Mouse (Mus musculus) MEL (cell line): Measurements from ENCODE around the gene Lgr6. TPM values are rescaled to one million over a fixed set of nuclear protein-coding genes. Genes with fewer than 3 reads are reported as not detected.

Experiments
- DNase-seq: peaks from one replicate; pipeline ENCODE4 v3.0.0; 2011; ENCODE audit warnings: low read depth, low spot score
- H3K27ac ChIP-seq: 2 replicates; pipeline ENCODE4 v1.5.1; 2012; ENCODE audit warnings: low read depth, mild to moderate bottlenecking, control low read depth, low read length, moderate library complexity; ENCODE audit not compliant: control insufficient read depth
- H3K27me3 ChIP-seq, 2 experiments: fragments of 150-350 bp in 1 of 2; sonication (generic) in 1 of 2; 2 replicates each; pipeline ENCODE4 v1.6.1; 2012; ENCODE audit warnings: low read length in 2 of 2, mild to moderate bottlenecking in 2 of 2, improper control_type of control experiment in 1 of 2, moderate library complexity in 1 of 2; ENCODE audit not compliant: insufficient read depth in 2 of 2, control insufficient read depth in 1 of 2
- H3K36me3 ChIP-seq, 2 experiments: 2 replicates each; pipeline ENCODE4 v1.6.1; 2012 to 2014; ENCODE audit warnings: low read length in 2 of 2, improper control_type of control experiment in 1 of 2, inconsistent platforms in 1 of 2, mild to moderate bottlenecking in 1 of 2; ENCODE audit not compliant: insufficient read depth in 2 of 2, control insufficient read depth in 1 of 2
- H3K4me1 ChIP-seq, 2 experiments: fragments of 150-350 bp in 1 of 2; sonication (generic) in 1 of 2; 2 replicates each; pipeline ENCODE4 v1.6.1; 2012; ENCODE audit warnings: low read length in 2 of 2, improper control_type of control experiment in 1 of 2, mild to moderate bottlenecking in 1 of 2; ENCODE audit not compliant: insufficient read depth in 2 of 2, control insufficient read depth in 1 of 2
- H3K4me3 ChIP-seq, 2 experiments: fragments of 150-350 bp in 1 of 2; sonication (generic) in 1 of 2; 2 replicates each; pipeline ENCODE4 v1.5.1; 2012; ENCODE audit warnings: low read depth in 2 of 2, low read length in 2 of 2, mild to moderate bottlenecking in 2 of 2, moderate library complexity in 2 of 2, control low read depth in 1 of 2, improper control_type of control experiment in 1 of 2; ENCODE audit not compliant: control insufficient read depth in 1 of 2, insufficient read depth in 1 of 2
- H3K79me2 ChIP-seq: 2 replicates; pipeline ENCODE4 v1.6.1; 2012; ENCODE audit warnings: mild to moderate bottlenecking, low read length, moderate library complexity; ENCODE audit not compliant: control insufficient read depth, poor library complexity, insufficient read depth
- H3K9ac ChIP-seq: 2 replicates; pipeline ENCODE4 v1.6.1; 2012; ENCODE audit warnings: low read depth, mild to moderate bottlenecking, control low read depth, low read length, moderate library complexity; ENCODE audit not compliant: control insufficient read depth, poor library complexity, severe bottlenecking
- H3K9me3 ChIP-seq: fragments of 150-350 bp; sonication (generic); replicated peaks from 2 replicates; pipeline ENCODE4 v1.6.1; 2012; ENCODE audit warnings: mild to moderate bottlenecking, low read length, improper control_type of control experiment, moderate library complexity; ENCODE audit not compliant: insufficient read depth
- BHLHE40 ChIP-seq: IDR thresholded peaks from 2 replicates; pipeline ENCODE4 v1.6.1; 2012; ENCODE audit warnings: low read depth, mild to moderate bottlenecking, inconsistent platforms, low read length, improper control_type of control experiment, borderline replicate concordance
- CHD1 ChIP-seq: IDR thresholded peaks from 2 replicates; pipeline ENCODE4 v1.6.1; 2012; ENCODE audit warnings: low read depth, mild to moderate bottlenecking, inconsistent platforms, low read length, improper control_type of control experiment
- CHD2 ChIP-seq: IDR thresholded peaks from 2 replicates; pipeline ENCODE4 v1.6.1; 2011; ENCODE audit warnings: low read length, improper control_type of control experiment
- CTCF ChIP-seq, 3 experiments: IDR thresholded peaks in 2 of 3; conservative IDR thresholded peaks in 1 of 3; 2 replicates each; pipeline ENCODE4 v1.5.1; 2011 to 2012; ENCODE audit warnings: low read length in 3 of 3, low read depth in 2 of 3, mild to moderate bottlenecking in 2 of 3, improper control_type of control experiment in 1 of 3, inconsistent platforms in 1 of 3, mixed read lengths in 1 of 3, moderate library complexity in 1 of 3; ENCODE audit not compliant: control insufficient read depth in 1 of 3, insufficient read depth in 1 of 3, poor library complexity in 1 of 3, severe bottlenecking in 1 of 3
- E2F4 ChIP-seq: IDR thresholded peaks from 2 replicates; pipeline ENCODE4 v1.6.1; 2011; ENCODE audit warnings: low read depth, low read length, improper control_type of control experiment, borderline replicate concordance
- ELF1 ChIP-seq: IDR thresholded peaks from 2 replicates; pipeline ENCODE4 v1.6.1; 2014; ENCODE audit warnings: low read depth, mild to moderate bottlenecking, inconsistent platforms, low read length, improper control_type of control experiment, moderate library complexity
- EP300 ChIP-seq, 2 experiments: IDR thresholded peaks; 2 replicates each; pipeline ENCODE4 v1.6.1; 2011; ENCODE audit warnings: improper control_type of control experiment in 2 of 2, low read length in 2 of 2, low read depth in 1 of 2, mild to moderate bottlenecking in 1 of 2
- ETS1 ChIP-seq: IDR thresholded peaks from 2 replicates; pipeline ENCODE4 v1.6.1; 2012; ENCODE audit warnings: low read depth, mild to moderate bottlenecking, inconsistent platforms, low read length, improper control_type of control experiment, moderate library complexity
- GATA1 ChIP-seq: IDR thresholded peaks from 2 replicates; pipeline ENCODE4 v1.6.1; 2011; ENCODE audit warnings: low read depth, low read length, improper control_type of control experiment
- JUND ChIP-seq: IDR thresholded peaks from 2 replicates; pipeline ENCODE4 v1.6.1; 2011; ENCODE audit warnings: low read depth, mild to moderate bottlenecking, improper control_type of control experiment, low read length
- MAZ ChIP-seq: IDR thresholded peaks from 2 replicates; pipeline ENCODE4 v1.6.1; 2012; ENCODE audit warnings: low read depth, mild to moderate bottlenecking, inconsistent platforms, low read length, improper control_type of control experiment
- MXI1 ChIP-seq: IDR thresholded peaks from 2 replicates; pipeline ENCODE4 v1.6.1; 2011; ENCODE audit warnings: mild to moderate bottlenecking, low read depth, low read length, improper control_type of control experiment
- MYB ChIP-seq: IDR thresholded peaks from 2 replicates; pipeline ENCODE4 v1.6.1; 2011; ENCODE audit warnings: mild to moderate bottlenecking, low read depth, low read length, improper control_type of control experiment
- MYC ChIP-seq: IDR thresholded peaks from 2 replicates; pipeline ENCODE4 v1.6.1; 2011; ENCODE audit warnings: low read depth, mild to moderate bottlenecking, low read length, improper control_type of control experiment, moderate library complexity
- NELFE ChIP-seq: IDR thresholded peaks from 2 replicates; pipeline ENCODE4 v1.6.1; 2011; ENCODE audit warnings: low read depth, low read length, improper control_type of control experiment
- NRF1 ChIP-seq: IDR thresholded peaks from 2 replicates; pipeline ENCODE4 v1.6.1; 2014; ENCODE audit warnings: low read depth, mild to moderate bottlenecking, inconsistent platforms, low read length, improper control_type of control experiment, moderate library complexity; ENCODE audit not compliant: poor library complexity, insufficient read depth, severe bottlenecking
- POLR2AphosphoS2 ChIP-seq: IDR thresholded peaks from 2 replicates; pipeline ENCODE4 v1.6.1; 2011; ENCODE audit warnings: low read length, improper control_type of control experiment
- RAD21 ChIP-seq: IDR thresholded peaks from 2 replicates; pipeline ENCODE4 v1.6.1; 2011; ENCODE audit warnings: mild to moderate bottlenecking, low read depth, low read length, improper control_type of control experiment
- SIN3A ChIP-seq: IDR thresholded peaks from 2 replicates; pipeline ENCODE4 v1.6.1; 2012; ENCODE audit warnings: low read length, improper control_type of control experiment, inconsistent platforms
- TAL1 ChIP-seq: IDR thresholded peaks from 2 replicates; pipeline ENCODE4 v1.6.1; 2012; ENCODE audit warnings: mild to moderate bottlenecking, inconsistent platforms, low read length, moderate library complexity, mixed read lengths
- TCF12 ChIP-seq: IDR thresholded peaks from 2 replicates; pipeline ENCODE4 v1.6.1; 2014; ENCODE audit warnings: low read depth, mild to moderate bottlenecking, inconsistent platforms, low read length, improper control_type of control experiment, moderate library complexity
- UBTF ChIP-seq: IDR thresholded peaks from 2 replicates; pipeline ENCODE4 v1.6.1; 2012; ENCODE audit warnings: low read depth, mild to moderate bottlenecking, inconsistent platforms, low read length, improper control_type of control experiment, moderate library complexity, borderline replicate concordance; ENCODE audit not compliant: insufficient read depth
- USF1 ChIP-seq: IDR thresholded peaks from 2 replicates; pipeline ENCODE4 v1.6.1; 2014; ENCODE audit warnings: low read depth, mild to moderate bottlenecking, inconsistent platforms, low read length, improper control_type of control experiment, moderate library complexity
- ZC3H11A ChIP-seq: IDR thresholded peaks from 2 replicates; pipeline ENCODE4 v1.6.1; 2012; ENCODE audit warnings: low read depth, mild to moderate bottlenecking, inconsistent platforms, low read length, improper control_type of control experiment
- ZKSCAN1 ChIP-seq: IDR thresholded peaks from 2 replicates; pipeline ENCODE4 v1.6.1; 2012; ENCODE audit warnings: low read depth, mild to moderate bottlenecking, inconsistent platforms, low read length, improper control_type of control experiment, moderate library complexity
- ZNF384 ChIP-seq: IDR thresholded peaks from 2 replicates; pipeline ENCODE4 v1.6.1; 2012; ENCODE audit warnings: low read depth, mild to moderate bottlenecking, inconsistent platforms, low read length, improper control_type of control experiment
- polyA plus RNA-seq, 2 experiments: library from polyadenylated mRNA; stranded (reverse) in 1 of 2; unstranded in 1 of 2; fragments of >175 nt in 1 of 2; fragments of >200 nt in 1 of 2; gene quantifications; 2 replicates each; pipeline versions ENCODE4 v1.2.1 to v1.2.4; 2012; ENCODE audit warnings: low replicate concordance in 2 of 2, low read depth in 1 of 2; ENCODE audit not compliant: insufficient read length in 2 of 2, insufficient read depth in 1 of 2, missing spikeins in 1 of 2
- total RNA-seq: library from RNA; depleted of rRNA; stranded (reverse); fragments of 300-350 nt; gene quantifications from 2 replicates; pipeline ENCODE4 v1.2.3, GENCODE M21; 2012

Lgr6 gene
- total and polyA plus RNA-seq, 3 experiments = 0.04 to 0.10 TPM; not detected in 1

- Histone ChIP-seq H3K9me3 (no peaks in the 10 kb centered on the region), H3K36me3 (no peaks in the 10 kb centered on the region), H3K27ac (no peak overlapping the region), H3K9ac (no peak overlapping the region), H3K27me3 (no peaks in the 10 kb centered on the region; a peak in 2 of 4 replicates), H3K79me2 (no peaks in the 10 kb centered on the region), H3K4me1 (no peaks in the 10 kb centered on the region), H3K4me3 (no peak overlapping the region)
- no peak for DNase-seq
- no peak for TF ChIP-seq MYC
- TF ChIP-seq ELF1 = no peak
- TF ChIP-seq POLR2AphosphoS2 = no peak
- TF ChIP-seq UBTF = no peak
- TF ChIP-seq CHD2 = no peak
- TF ChIP-seq EP300 (IDR thresholded peaks at IDR 0.05; ENCODE audit: low read depth in 1 of 2, low read length in 2 of 2) = no peak
- no peak for TF ChIP-seq RAD21
- TF ChIP-seq NELFE = no peak
- TF ChIP-seq ZKSCAN1 = no peak
- TF ChIP-seq ETS1 = no peak
- TF ChIP-seq JUND = no peak
- no peak for TF ChIP-seq MAZ
- no peak for TF ChIP-seq E2F4
Measured at GRCm38 (mm10) chr1:135085296-135085871, 19.7 kb downstream of the Lgr6 start.

- no peaks in the 10 kb centered on the region; a peak in 1 of 4 replicates for H3K27me3 ChIP-seq
- H3K4me1 ChIP-seq = no peaks in the 10 kb centered on the region
- no peak overlapping the region for H3K27ac ChIP-seq
- no peak for TF ChIP-seq ZC3H11A
- TF ChIP-seq ZNF384 = no peak
- no peak for TF ChIP-seq NRF1
- TF ChIP-seq TAL1 = no peak
- TF ChIP-seq MXI1 = no peak
- no peak for TF ChIP-seq NELFE
- TF ChIP-seq CHD2 = no peak
- TF ChIP-seq CTCF (IDR thresholded peaks at IDR 0.05 in 2 of 3, conservative IDR thresholded peaks at IDR 0.05 in 1 of 3; ENCODE audit: control insufficient read depth in 1 of 3, insufficient read depth in 1 of 3, low read depth in 2 of 3, low read length in 3 of 3, poor library complexity in 1 of 3, severe bottlenecking in 1 of 3) = no peak
- no peak for TF ChIP-seq MYC
- no peak for TF ChIP-seq BHLHE40
- no peak for TF ChIP-seq ETS1
- no peak for TF ChIP-seq EP300 (IDR thresholded peaks at IDR 0.05; ENCODE audit: low read depth in 1 of 2, low read length in 2 of 2)
- TF ChIP-seq TCF12 = no peak
- no peak for TF ChIP-seq CHD1
- TF ChIP-seq USF1 = no peak
- TF ChIP-seq MAZ = no peak
- no peak for TF ChIP-seq GATA1
- TF ChIP-seq MYB = no peak
- TF ChIP-seq SIN3A = no peak
- no peaks in the 10 kb centered on the region for H3K79me2 ChIP-seq
- no peak for DNase-seq
- H3K9me3 ChIP-seq = no peaks in the 10 kb centered on the region
- no peaks in the 10 kb centered on the region for H3K36me3 ChIP-seq
- H3K9ac ChIP-seq = no peak overlapping the region
- no peak overlapping the region for H3K4me3 ChIP-seq
Measured at GRCm38 (mm10) chr1:135083465-135083864, 21.6 kb downstream of the Lgr6 start.
